Mouse (Mus musculus) stomach, embryonic 16.5 days (tissue): ENCODE data around the gene Gm5089. TPM values are rescaled to one million over a fixed set of nuclear protein-coding genes. Genes with fewer than 3 reads are reported as not detected.

ENCODE experiments used
- ATAC-seq: fragments of 200-750 bp; cut with Nextera tagmentation; 2 replicates; pipeline ENCODE4 v1.8.0; 2017; ENCODE audit warnings: moderate number of reproducible peaks, moderate TSS enrichment; ENCODE audit not compliant: insufficient read depth, low FRiP score
- H3K27ac ChIP-seq: fragments of 300-500 bp; sonication (generic); 2 replicates; pipeline ENCODE4 v1.5.1; 2014; ENCODE audit warnings: low read length
- H3K27me3 ChIP-seq: fragments of 300-500 bp; sonication (generic); 2 replicates; pipeline ENCODE4 v1.6.1; 2014; ENCODE audit warnings: low read length, control low read depth, mixed read lengths; ENCODE audit not compliant: control insufficient read depth, insufficient read depth
- H3K36me3 ChIP-seq: fragments of 300-500 bp; sonication (generic); 2 replicates; pipeline ENCODE4 v1.6.1; 2014; ENCODE audit warnings: low read length; ENCODE audit not compliant: control insufficient read depth, insufficient read depth
- H3K4me1 ChIP-seq: fragments of 300-500 bp; sonication (generic); 2 replicates; pipeline ENCODE4 v1.6.1; 2014; ENCODE audit warnings: low read length, control low read depth, mixed read lengths; ENCODE audit not compliant: control insufficient read depth, insufficient read depth
- H3K4me2 ChIP-seq: fragments of 300-500 bp; sonication (generic); 2 replicates; pipeline ENCODE4 v1.6.1; 2014; ENCODE audit warnings: low read depth, low read length, mixed read lengths
- H3K4me3 ChIP-seq: fragments of 300-500 bp; sonication (generic); replicated peaks from 2 replicates; pipeline ENCODE4 v1.5.1; 2014; ENCODE audit warnings: mild to moderate bottlenecking, low read length
- H3K9ac ChIP-seq: fragments of 300-500 bp; sonication (generic); 2 replicates; pipeline ENCODE4 v1.6.1; 2014; ENCODE audit warnings: low read length
- H3K9me3 ChIP-seq: fragments of 300-500 bp; sonication (generic); replicated peaks from 2 replicates; pipeline ENCODE4 v1.6.1; 2016; ENCODE audit warnings: low read length, control low read depth; ENCODE audit not compliant: control insufficient read depth
- WGBS: fragments of 180-500 bp; shearing (Covaris S2); extraction: QIAGEN DNeasy Blood & Tissue Kit; methylation state at CpG from one replicate; pipeline ENCODE4 v1.1.7; 2014; 5-methylcytosine and 5-hydroxymethylcytosine counted together
- polyA plus RNA-seq: library from polyadenylated mRNA; unstranded; fragments of >200 nt; fragmentation: Nextera tagmentation; extraction: Ambion mirVana; gene quantifications from 2 replicates; pipeline ENCODE4 v1.2.1, GENCODE M21; 2015

The Gm5089 gene
- polyA plus RNA-seq, 1 experiment from 2014 or later = not detected

GRCm38 (mm10) chr14:122474041-122474890, 23.4 kb upstream of the Gm5089 start:
- H3K4me3 ChIP-seq = peak overlapping the region; percentile 41
- H3K9ac ChIP-seq = no peak overlapping the region
- no peaks in the 10 kb centered on the region for H3K36me3 ChIP-seq
- peaks cover 11% of the 10 kb centered on the region for H3K4me1 ChIP-seq
- peak overlapping the region; percentile 57 for H3K4me2 ChIP-seq
- H3K27me3 ChIP-seq = peaks cover 80% of the 10 kb centered on the region
- H3K27ac ChIP-seq = no peak overlapping the region
- WGBS = 1% methylated on average over 57 of the region's 57 CpGs
- ATAC-seq = 0 out of 2 replicates have a peak, but pooled peaks have one; percentile 31
- H3K9me3 ChIP-seq = no peaks in the 10 kb centered on the region

DNA sequence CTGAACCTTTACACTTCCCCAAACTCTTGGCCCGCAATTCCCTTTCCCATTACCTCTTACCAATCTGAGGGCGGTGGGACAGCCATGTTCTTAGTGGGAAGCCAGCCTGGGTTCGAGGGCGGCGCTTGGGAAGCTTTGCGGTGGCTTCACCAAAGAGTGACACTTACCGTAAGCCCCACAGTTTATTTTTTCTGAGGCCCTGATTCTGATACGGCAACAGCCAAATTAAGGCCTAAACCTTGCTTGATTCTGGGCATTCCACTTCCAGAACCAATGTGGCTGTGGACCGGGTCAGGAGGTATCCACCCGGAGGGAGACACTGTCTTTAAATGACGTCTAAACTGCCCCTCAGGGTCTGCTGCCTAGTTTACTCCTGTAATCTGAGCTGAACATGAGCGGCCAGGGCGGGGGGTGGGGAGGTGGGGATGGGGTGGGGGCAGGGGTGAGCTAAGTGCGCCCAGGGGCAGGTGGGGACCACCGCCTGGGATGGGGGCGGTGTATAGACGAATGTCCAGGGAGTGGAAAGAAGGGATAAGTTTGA, 22.4 kb upstream of the Gm5089 start:
- Histone ChIP-seq H3K27ac (no peak overlapping the region), H3K4me2 (no peak overlapping the region), H3K9ac (no peak overlapping the region), H3K36me3 (no peaks in the 10 kb centered on the region), H3K4me3 (no peak overlapping the region), H3K27me3 (peaks cover 80% of the 10 kb centered on the region), H3K4me1 (peaks cover 11% of the 10 kb centered on the region), H3K9me3 (no peaks in the 10 kb centered on the region)
- no peak for ATAC-seq
- WGBS = under 1% methylated on average over 17 of the region's 17 CpGs

GRCm38 (mm10) chr14:122472647-122473046, 21.7 kb upstream of the Gm5089 start:
- no peak overlapping the region for H3K4me2 ChIP-seq
- no peak for ATAC-seq
- no peak overlapping the region for H3K9ac ChIP-seq
- no peaks in the 10 kb centered on the region for H3K9me3 ChIP-seq
- H3K4me3 ChIP-seq = no peak overlapping the region
- no peaks in the 10 kb centered on the region for H3K36me3 ChIP-seq
- WGBS = 2% methylated on average over 5 of the region's 5 CpGs
- H3K27ac ChIP-seq = no peak overlapping the region
- H3K27me3 ChIP-seq = peaks cover 80% of the 10 kb centered on the region
- H3K4me1 ChIP-seq = peaks cover 11% of the 10 kb centered on the region

DNA sequence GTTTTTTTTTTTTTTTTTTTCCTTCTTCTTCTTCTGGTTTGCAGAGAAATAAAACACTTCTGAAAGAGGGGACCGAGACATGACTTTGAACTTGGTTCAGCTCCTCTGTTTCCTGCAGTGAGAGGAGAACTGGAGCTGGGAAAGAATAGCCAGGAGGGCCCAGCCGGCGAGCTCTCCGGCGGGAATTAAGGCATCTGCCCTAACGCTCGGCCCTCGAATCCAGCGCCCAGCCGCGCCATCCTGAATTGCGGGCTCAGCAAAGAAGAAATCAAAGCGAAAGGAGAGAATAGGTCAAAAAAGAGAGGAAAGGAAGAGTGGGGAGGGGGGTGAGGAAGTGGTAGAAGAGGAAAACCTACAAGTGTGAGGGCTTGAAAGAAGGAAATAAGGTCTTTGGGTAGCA, 21.2 kb upstream of the Gm5089 start:
- Histone ChIP-seq H3K27me3 (peaks cover 79% of the 10 kb centered on the region), H3K4me2 (no peak overlapping the region), H3K4me3 (no peak overlapping the region), H3K27ac (no peak overlapping the region), H3K9ac (no peak overlapping the region), H3K9me3 (no peaks in the 10 kb centered on the region), H3K36me3 (no peaks in the 10 kb centered on the region), H3K4me1 (peaks cover 11% of the 10 kb centered on the region)
- WGBS = under 1% methylated on average over 13 of the region's 13 CpGs
- ATAC-seq = no peak

DNA sequence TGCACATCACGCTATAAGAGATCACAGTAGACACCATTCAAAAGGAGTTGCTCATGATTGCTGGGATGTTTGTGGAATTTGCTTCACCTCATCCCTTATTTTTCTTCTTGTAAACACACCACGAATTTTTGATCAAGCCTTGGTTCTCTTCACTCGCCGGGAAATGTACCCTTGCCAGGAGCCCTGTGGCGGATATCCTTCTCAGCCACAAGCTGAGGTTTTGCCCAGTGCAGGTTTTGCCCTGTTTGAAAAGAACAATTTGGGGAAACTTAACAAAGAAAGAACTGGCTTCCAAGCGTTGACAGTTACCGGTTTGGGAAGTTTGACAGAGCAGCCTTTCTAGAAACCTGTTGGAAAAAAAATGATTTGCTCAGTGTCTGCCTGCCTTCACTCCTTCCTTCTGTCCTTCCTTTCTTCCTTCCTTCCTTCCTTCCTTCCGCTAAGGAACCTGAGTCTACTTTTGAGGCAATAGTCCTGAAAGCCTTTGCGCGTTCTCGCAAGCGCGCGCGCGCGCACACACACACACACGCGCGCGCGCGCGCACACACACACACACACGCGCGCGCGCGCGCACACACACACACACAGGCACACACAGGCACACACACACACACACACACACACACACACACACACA, 20.7 kb upstream of the Gm5089 start:
- Histone ChIP-seq H3K4me2 (no peak overlapping the region), H3K27me3 (peaks cover 84% of the 10 kb centered on the region), H3K9ac (no peak overlapping the region), H3K4me3 (no peak overlapping the region), H3K27ac (no peak overlapping the region), H3K4me1 (peaks cover 11% of the 10 kb centered on the region), H3K9me3 (no peaks in the 10 kb centered on the region), H3K36me3 (no peaks in the 10 kb centered on the region)
- WGBS = 9% methylated on average over 31 of the region's 31 CpGs
- ATAC-seq = no peak

DNA sequence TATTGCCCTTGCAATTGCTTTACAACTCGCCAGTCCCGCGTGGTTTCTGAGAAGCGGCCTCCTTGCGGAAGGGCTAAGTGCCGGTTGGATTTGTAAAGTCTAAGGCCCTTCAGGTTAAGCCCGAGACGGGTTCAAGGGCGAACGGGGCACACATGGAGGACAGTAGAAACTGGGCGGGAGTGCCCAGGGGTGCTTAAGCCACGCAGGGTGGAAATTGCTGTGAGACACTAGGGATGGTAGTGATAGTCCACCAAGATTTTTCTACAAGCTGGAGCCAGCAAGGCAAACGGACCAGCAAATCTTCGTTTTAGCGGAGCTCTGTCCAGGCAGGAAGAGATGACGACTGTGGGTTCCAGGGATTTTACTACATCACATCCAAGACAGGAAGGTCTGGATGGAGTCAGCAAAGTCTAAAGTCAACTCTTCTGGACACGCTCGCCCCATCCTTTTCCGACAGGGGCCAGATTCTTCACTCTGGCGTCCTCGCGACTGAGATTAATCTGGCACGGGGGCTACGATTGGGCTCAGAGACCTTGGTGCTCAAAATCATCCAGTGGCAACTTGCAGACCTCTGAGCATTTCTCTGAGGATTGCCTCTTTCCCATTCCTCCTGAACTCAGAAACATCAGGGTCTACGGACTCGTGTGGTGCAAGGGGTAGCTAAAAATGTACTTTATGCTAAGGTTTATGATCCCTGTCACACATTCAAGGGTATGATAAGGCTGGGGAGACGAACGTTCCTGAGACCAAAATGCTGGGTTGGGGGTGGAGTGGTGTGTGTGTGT, 18.2 kb upstream of the Gm5089 start:
- Histone ChIP-seq H3K9me3 (no peaks in the 10 kb centered on the region), H3K4me3 (no peak overlapping the region), H3K4me1 (peaks cover 13% of the 10 kb centered on the region), H3K36me3 (no peaks in the 10 kb centered on the region), H3K4me2 (no peak overlapping the region), H3K27ac (no peak overlapping the region), H3K9ac (no peak overlapping the region), H3K27me3 (peaks cover 84% of the 10 kb centered on the region)
- 3% methylated on average over 28 of the region's 28 CpGs for WGBS
- ATAC-seq = no peak

- 6% methylated on average over 23 of the region's 23 CpGs for WGBS
- H3K27me3 ChIP-seq = peaks cover 83% of the 10 kb centered on the region
- no peak for ATAC-seq
These were observed 17.3 kb upstream of the Gm5089 start for GRCm38 (mm10) chr14:122467926-122468841.

DNA sequence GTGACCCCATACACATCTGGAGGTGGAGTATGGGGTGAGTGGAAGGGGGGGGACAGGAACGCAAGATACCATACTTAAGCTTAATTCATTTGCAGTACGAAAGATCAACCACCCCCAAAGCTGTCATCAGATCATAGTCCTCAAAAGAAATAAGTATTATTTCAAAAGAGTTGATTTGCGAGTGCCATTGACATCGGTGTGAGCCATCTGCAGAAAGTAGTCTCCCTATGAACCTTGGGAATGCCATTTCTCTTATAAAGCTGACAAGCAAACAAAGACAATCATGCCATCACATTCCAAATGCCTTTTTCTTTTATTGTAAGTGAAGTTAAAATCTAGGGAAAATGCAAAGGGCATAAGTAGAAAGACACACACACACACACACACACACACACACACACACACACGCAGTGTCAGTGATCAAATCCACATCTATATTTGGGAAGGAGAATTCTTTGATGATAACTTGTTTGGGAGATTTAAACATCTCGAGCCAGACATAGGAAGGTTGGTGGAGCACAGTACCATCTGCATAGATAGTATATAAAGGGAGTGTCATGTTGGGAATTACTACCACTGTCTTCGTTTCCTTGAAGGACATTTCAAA, 15.9 kb upstream of the Gm5089 start:
- H3K9me3 ChIP-seq = no peaks in the 10 kb centered on the region
- no peak overlapping the region for H3K4me2 ChIP-seq
- H3K27ac ChIP-seq = no peak overlapping the region
- H3K9ac ChIP-seq = no peak overlapping the region
- WGBS = 52% methylated on average over 7 of the region's 7 CpGs
- peaks cover 87% of the 10 kb centered on the region for H3K27me3 ChIP-seq
- peaks cover 21% of the 10 kb centered on the region for H3K4me1 ChIP-seq
- H3K4me3 ChIP-seq = no peak overlapping the region
- H3K36me3 ChIP-seq = no peaks in the 10 kb centered on the region
- ATAC-seq = no peak

More at GRCm38 (mm10) chr14:122467926-122468841, 17.3 kb upstream of the Gm5089 start:
- Histone ChIP-seq H3K9ac (no peak overlapping the region), H3K9me3 (no peaks in the 10 kb centered on the region), H3K27ac (no peak overlapping the region), H3K4me1 (peaks cover 21% of the 10 kb centered on the region), H3K4me2 (no peak overlapping the region), H3K36me3 (no peaks in the 10 kb centered on the region), H3K4me3 (no peak overlapping the region)
